Mouse (Mus musculus): ENCODE results near the gene Gstm1. TPM values are rescaled to one million over a fixed set of nuclear protein-coding genes. Genes with fewer than 3 reads are reported as not detected.
"Not testable (repeated sequence)": the region's sequence is repeated elsewhere in the genome, so short reads cannot be mapped to it uniquely, and the experiment has no call there.

The Gstm1 gene
- total and polyA plus RNA-seq, 2 experiments from 2014 or later, result 174 to 429 TPM

DNA sequence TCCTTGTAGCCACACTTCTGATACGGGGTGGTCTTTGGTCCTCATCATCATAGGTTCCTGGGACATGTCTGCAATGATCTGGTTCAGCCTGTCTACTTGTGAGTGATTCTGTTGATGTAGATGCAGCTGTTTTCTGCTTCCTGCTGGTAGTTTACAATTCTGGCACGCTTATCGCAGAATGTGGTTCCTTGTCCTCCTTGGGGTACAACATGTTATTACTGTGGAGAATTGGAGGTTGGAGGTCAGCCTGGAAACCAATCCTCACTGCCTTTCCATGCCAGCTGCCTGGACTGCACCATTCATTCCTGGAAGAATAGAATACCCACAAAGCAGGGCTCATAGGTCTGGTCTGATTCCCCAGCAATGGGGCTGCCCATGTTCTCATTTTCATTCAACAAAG, 18.3 kb downstream of the Gstm1 start:
- ATAC-seq, result no peak
- no peak overlapping the region for H3K4me2 ChIP-seq (ENCODE audit: low read depth, low read length)
- H3K4me3 ChIP-seq (ENCODE audit: low read length), result no peak overlapping the region
- H3K4me1 ChIP-seq (ENCODE audit: insufficient read depth, low read length), result no peaks in the 10 kb centered on the region
- H3K9ac ChIP-seq (replicated peaks; ENCODE audit: low read length), result no peak overlapping the region
- H3K36me3 ChIP-seq (ENCODE audit: insufficient read depth, low read length), result no peaks in the 10 kb centered on the region
- TF ChIP-seq CTCF (IDR thresholded peaks at IDR 0.05; ENCODE audit: low read depth), result no peak
- H3K27me3 ChIP-seq (ENCODE audit: insufficient read depth, low read length), result no peaks in the 10 kb centered on the region
- 82% methylated on average over 3 of the region's 3 CpGs for WGBS
- H3K9me3 ChIP-seq (ENCODE audit: low read length), result no peaks in the 10 kb centered on the region
- DNase-seq (ENCODE audit: low spot score), result no peak
- no peak overlapping the region for H3K27ac ChIP-seq

DNA sequence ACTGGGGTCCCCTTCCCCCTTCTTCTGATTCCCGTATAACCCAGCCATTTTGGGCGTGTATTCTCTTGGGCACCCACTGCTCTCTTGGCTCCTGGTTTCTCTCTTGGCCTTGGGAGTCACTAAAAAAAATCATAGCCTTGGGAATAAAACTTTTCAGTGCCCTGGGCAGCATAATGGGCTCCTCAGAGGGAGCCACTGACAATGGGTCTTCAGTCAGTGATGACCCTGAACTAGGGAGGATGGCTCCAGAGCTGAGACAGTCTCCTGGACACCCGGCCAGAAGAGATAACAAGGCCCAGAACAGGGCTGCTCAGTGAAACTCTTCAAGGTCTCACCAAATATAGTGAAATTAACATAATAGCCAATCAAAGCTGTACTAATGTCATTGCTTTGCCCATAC, 19.2 kb downstream of the Gstm1 start:
- H3K9me3 ChIP-seq (ENCODE audit: low read length), result no peaks in the 10 kb centered on the region
- no peak overlapping the region for H3K4me2 ChIP-seq (ENCODE audit: low read depth, low read length)
- H3K4me1 ChIP-seq (ENCODE audit: insufficient read depth, low read length), result no peaks in the 10 kb centered on the region
- TF ChIP-seq CTCF (IDR thresholded peaks at IDR 0.05; ENCODE audit: low read depth), result no peak
- no peak for ATAC-seq
- 94% methylated on average over 3 of the region's 3 CpGs for WGBS
- H3K4me3 ChIP-seq (ENCODE audit: low read length), result no peak overlapping the region
- no peak overlapping the region for H3K27ac ChIP-seq
- H3K36me3 ChIP-seq (ENCODE audit: insufficient read depth, low read length), result no peaks in the 10 kb centered on the region
- no peaks in the 10 kb centered on the region for H3K27me3 ChIP-seq (ENCODE audit: insufficient read depth, low read length)
- no peak overlapping the region for H3K9ac ChIP-seq (replicated peaks; ENCODE audit: low read length)
- DNase-seq (ENCODE audit: low spot score), result no peak

DNA sequence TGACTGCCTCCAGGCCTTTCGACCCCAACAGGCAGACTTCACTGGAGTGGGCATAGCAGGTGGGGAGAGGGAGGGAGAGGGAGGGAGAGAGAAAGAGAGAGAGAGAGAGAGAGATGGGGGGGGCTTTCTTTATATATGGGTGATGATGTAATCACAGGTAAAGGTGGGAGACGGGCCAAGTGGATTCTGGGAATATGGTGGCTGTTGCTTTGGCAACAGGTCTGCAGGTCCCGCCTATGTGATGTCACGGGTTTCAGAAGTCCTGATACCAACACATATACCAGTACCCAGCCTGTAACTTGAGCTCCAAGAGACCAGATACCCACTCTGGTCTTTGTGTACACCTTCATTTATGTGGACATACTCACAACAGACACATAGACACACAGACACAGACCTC, 21.2 kb downstream of the Gstm1 start:
- 79% methylated on average over 4 of the region's 4 CpGs for WGBS
- ATAC-seq, result no peak
- H3K9me3 ChIP-seq (ENCODE audit: low read length), result no peaks in the 10 kb centered on the region

DNA sequence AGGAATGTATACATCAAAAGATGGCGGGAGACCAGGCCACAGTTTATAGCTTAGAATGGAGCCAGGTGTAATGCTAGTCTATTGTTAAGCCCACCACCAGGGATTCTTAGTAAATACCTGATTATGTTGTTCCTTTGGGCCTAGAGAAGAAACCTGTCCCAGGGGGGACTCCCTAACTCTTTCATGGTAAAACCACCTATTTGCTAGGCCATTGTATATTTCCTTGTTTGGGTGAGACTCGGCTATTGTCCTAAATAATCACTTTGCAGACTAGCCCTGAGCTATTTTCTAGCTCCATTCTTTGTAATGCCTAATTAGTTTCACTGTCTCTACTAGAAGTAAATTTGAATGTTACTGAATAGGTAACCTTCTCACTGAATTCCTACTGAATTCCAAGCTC, 21.8 kb downstream of the Gstm1 start:
- H3K9ac ChIP-seq (replicated peaks; ENCODE audit: low read length); H3K4me2 ChIP-seq (ENCODE audit: low read depth, low read length); H3K4me3 ChIP-seq (ENCODE audit: low read length); H3K4me1 ChIP-seq (ENCODE audit: insufficient read depth, low read length); H3K9me3 ChIP-seq (ENCODE audit: low read length); H3K27me3 ChIP-seq (ENCODE audit: insufficient read depth, low read length); DNase-seq (ENCODE audit: low spot score); ATAC-seq; H3K36me3 ChIP-seq (ENCODE audit: insufficient read depth, low read length); H3K27ac ChIP-seq: not testable (repeated sequence)
- WGBS, result 80% methylated on average over 2 of the region's 2 CpGs

More for the DNA sequence above, 21.2 kb downstream of the Gstm1 start:
- H3K27me3 ChIP-seq (ENCODE audit: insufficient read depth, low read length), result no peaks in the 10 kb centered on the region
- no peaks in the 10 kb centered on the region for H3K36me3 ChIP-seq (ENCODE audit: insufficient read depth, low read length)
- no peak for TF ChIP-seq CTCF (IDR thresholded peaks at IDR 0.05; ENCODE audit: low read depth)
- H3K4me2 ChIP-seq (ENCODE audit: low read depth, low read length), result no peak overlapping the region
- no peak for DNase-seq (ENCODE audit: low spot score)
- no peak overlapping the region for H3K9ac ChIP-seq (replicated peaks; ENCODE audit: low read length)
- H3K4me1 ChIP-seq (ENCODE audit: insufficient read depth, low read length), result no peaks in the 10 kb centered on the region
- H3K27ac ChIP-seq, result no peak overlapping the region
- no peak overlapping the region for H3K4me3 ChIP-seq (ENCODE audit: low read length)

- TF ChIP-seq CTCF (IDR thresholded peaks at IDR 0.05; ENCODE audit: low read depth), result no peak
- no peak within 1 kb of the TSS for H3K27ac ChIP-seq
- no peaks in the 10 kb centered on the region for H3K9me3 ChIP-seq (ENCODE audit: low read length)
- H3K9ac ChIP-seq (replicated peaks; ENCODE audit: low read length), result no peak within 1 kb of the TSS
- 58% methylated on average over 8 of the region's 8 CpGs for WGBS
- no peaks in the 10 kb centered on the region for H3K4me1 ChIP-seq (ENCODE audit: insufficient read depth, low read length)
- no peak within 1 kb of the TSS for H3K4me3 ChIP-seq (ENCODE audit: low read length)
- H3K4me2 ChIP-seq (ENCODE audit: low read depth, low read length), result no peak within 1 kb of the TSS
- DNase-seq (ENCODE audit: low spot score) (no peak), ATAC-seq (no peak)
- H3K36me3 ChIP-seq (ENCODE audit: insufficient read depth, low read length), result no peaks in the 10 kb centered on the region
- H3K27me3 ChIP-seq (ENCODE audit: insufficient read depth, low read length), result no peaks in the 10 kb centered on the region
Measured at GRCm38 (mm10) chr3:107986041-107986562, 31.7 kb downstream of the Gstm1 start, which contains the start of gene Gstm2. Gene Gstm2 (minus strand): TSS chr3:107986453.

DNA sequence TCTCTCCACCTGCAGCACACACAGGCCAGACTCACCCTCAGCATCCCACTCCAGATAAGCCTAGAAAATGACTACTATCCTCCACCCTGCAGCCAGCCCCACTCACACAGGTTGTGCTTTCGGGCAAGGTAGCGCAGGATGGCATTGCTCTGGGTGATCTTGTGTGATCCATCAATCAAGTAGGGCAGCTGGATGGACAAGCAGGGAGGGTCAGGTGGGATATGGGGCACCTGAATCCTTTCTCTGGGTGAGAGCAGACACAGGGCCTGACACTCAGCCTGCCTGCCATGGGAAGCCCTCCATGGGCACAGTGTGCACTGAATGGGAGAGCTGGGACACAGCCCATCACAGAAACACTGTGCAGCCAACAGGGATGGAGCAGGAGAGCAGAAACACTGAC, 32.6 kb downstream of the Gstm1 start:
- not testable (repeated sequence) for ATAC-seq; H3K27ac ChIP-seq; H3K9ac ChIP-seq (replicated peaks; ENCODE audit: low read length); H3K4me1 ChIP-seq (ENCODE audit: insufficient read depth, low read length); DNase-seq (ENCODE audit: low spot score); H3K36me3 ChIP-seq (ENCODE audit: insufficient read depth, low read length); H3K4me3 ChIP-seq (ENCODE audit: low read length); H3K4me2 ChIP-seq (ENCODE audit: low read depth, low read length); H3K9me3 ChIP-seq (ENCODE audit: low read length); H3K27me3 ChIP-seq (ENCODE audit: insufficient read depth, low read length)
- WGBS, result 100% methylated on average over 2 of the region's 2 CpGs

- H3K27me3 ChIP-seq (ENCODE audit: insufficient read depth, low read length), result no peaks in the 10 kb centered on the region
Measured at GRCm38 (mm10) chr3:107984471-107984870, 33.3 kb downstream of the Gstm1 start.

More at GRCm38 (mm10) chr3:107984471-107984870, 33.3 kb downstream of the Gstm1 start:
- 78% methylated on average over 5 of the region's 5 CpGs for WGBS
- no peak overlapping the region for H3K9ac ChIP-seq (replicated peaks; ENCODE audit: low read length)
- H3K36me3 ChIP-seq (ENCODE audit: insufficient read depth, low read length), result no peaks in the 10 kb centered on the region
- TF ChIP-seq CTCF (IDR thresholded peaks at IDR 0.05; ENCODE audit: low read depth), result no peak
- H3K27ac ChIP-seq, result no peak overlapping the region
- no peaks in the 10 kb centered on the region for H3K4me1 ChIP-seq (ENCODE audit: insufficient read depth, low read length)
- ATAC-seq (no peak), DNase-seq (ENCODE audit: low spot score) (no peak)
- H3K4me2 ChIP-seq (ENCODE audit: low read depth, low read length), result no peak overlapping the region
- no peak overlapping the region for H3K4me3 ChIP-seq (ENCODE audit: low read length)
- H3K9me3 ChIP-seq (ENCODE audit: low read length), result no peaks in the 10 kb centered on the region

Measured in hindbrain, postnatal 0 days (tissue).